Mouse (Mus musculus) urinary bladder, postnatal 14 days (tissue): Measurements from ENCODE around the gene Mief1.

Experiments used
- DNase-seq: peaks from one replicate; pipeline ENCODE4 v3.0.0; 2021; ENCODE audit warnings: low spot score

The Mief1 gene

DNA sequence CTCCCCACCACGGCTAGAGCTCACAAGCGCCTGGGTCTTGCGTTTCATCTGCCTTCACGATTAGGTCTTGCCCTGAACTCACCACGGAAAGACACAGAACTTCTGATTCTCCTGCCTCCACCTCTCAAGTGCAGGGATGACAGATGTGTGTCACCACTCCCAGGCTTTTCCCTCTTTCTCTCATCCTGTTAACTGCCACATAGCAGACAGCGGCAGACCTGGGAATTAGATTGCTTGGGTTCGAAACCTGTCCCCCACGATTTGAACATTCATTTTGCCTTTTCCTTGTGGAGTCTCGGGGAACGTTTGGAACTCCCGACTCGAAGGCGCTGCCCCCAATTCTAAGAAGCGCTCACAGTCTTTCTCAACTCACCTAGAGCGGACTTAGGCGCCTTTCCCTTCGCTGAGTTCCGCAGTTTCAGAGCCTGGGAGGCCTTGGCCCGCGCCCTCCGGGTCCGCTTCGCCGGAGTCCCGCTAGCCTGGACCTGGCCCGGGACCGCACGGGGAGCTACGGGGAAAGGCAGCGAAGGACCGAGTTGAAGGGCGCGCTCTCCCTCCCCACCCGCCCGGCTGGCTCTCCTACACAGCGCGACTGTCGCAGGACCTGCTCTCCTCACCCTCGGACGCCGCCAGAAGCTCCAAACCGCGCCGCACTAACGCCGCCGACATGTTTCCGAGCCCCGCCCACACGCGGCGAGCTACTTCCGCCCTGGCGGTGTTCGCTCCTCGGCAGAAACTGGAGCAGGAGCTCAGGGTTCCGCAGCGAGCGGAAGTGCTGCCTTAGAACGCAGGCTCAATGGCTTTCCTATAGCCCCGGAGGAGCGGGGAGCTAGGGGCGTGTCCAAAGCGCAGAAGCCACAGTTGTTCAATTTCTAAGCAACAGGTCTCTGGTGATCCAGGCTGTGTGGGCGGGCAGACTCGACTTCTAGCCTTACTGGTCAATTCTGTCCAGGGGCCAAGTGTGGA lies 30.1 kb downstream of the Mief1 start, which contains the start of gene Rps19bp1:
TSS of gene Rps19bp1 (minus strand) at position 706 of the 966 bp plus-strand sequence.
- peak; percentile 89 for DNase-seq

DNA sequence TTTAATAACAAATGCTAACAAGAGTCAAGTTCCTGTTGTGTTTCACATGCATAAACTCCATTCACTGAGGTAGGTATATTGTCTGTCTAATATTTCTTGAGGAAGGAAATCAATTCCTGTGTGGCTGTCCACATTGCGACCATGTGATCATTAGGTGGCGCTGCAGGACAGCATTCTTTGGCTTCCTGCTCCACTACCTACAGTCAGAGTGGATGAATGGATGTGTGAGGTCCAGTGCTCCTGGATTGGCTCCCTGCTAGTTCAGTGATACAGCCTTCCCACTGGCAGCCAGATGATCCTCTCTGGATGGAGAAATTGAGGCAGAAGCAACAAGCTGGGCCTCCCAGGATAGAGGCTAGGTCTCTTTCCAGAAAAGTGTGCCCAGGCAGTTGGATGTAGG lies 32.5 kb downstream of the Mief1 start:
- peak; percentile 83 for DNase-seq

DNA sequence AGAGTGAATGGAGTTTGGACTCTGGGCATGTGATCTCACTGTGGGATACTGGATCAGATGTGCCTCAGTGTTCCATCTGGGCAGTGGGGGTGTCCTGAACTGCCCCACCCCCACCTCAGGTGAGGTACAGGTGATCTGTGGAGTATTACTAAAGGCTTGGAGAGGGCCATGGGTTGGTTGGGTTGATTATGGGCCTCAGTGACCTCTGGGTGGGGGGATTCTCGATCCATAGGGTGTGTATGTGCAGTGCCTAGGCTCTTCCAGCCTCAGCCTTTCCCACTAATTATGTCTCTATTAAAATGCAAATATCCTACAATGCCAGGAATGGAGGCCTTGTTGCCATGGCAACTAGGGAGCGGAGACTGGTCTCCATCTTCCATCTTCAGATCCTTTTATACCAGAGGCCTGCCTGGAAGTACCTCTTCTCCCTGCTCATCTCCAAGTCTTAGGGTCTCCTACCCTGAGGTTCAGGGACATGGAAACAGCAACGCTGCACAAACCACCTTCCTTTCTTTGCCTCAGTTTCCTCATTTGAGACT lies 38.1 kb downstream of the Mief1 start:
- DNase-seq: no peak

- DNase-seq: no peak
These were observed 43.3 kb downstream of the Mief1 start for GRCm38 (mm10) chr15:80277107-80277506.

GRCm38 (mm10) chr15:80277625-80278024 lies 43.8 kb downstream of the Mief1 start:
- DNase-seq: peak; percentile 68

DNA sequence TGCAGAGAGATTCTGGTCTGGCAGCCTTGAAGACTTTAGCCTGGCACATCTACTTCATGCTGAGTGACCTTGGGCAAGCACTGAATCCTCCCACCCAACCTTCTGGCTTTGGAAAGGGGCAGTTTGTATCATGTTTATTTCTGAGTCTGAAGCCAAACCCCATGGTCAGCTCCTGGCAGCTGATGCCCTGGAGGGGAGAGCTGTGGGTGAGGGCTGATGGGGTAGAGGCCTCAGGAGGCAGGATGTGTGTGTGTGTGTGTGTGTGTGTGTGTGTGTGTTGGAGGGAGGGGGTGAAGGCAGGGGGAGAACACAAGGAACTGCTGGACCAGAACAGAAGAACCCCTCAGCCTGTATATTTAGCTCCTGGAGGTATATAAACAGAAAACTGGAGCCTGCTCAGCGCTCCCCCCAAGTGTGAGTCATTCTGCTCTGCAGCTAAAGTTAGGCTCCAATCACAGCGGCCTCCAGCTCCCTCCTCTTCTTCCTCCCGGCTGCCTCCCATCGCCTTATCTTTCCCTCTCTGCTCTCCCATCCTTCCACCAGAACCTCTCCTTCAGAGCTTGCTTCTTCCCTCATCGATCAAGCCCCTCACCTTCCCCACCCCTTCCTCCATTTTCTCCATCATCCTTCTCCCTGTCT lies 44.4 kb downstream of the Mief1 start:
- no peak for DNase-seq

- DNase-seq: no peak
These were observed 45.2 kb downstream of the Mief1 start for GRCm38 (mm10) chr15:80279053-80279452.

GRCm38 (mm10) chr15:80280646-80281045 lies 46.8 kb downstream of the Mief1 start:
- DNase-seq: no peak

DNA sequence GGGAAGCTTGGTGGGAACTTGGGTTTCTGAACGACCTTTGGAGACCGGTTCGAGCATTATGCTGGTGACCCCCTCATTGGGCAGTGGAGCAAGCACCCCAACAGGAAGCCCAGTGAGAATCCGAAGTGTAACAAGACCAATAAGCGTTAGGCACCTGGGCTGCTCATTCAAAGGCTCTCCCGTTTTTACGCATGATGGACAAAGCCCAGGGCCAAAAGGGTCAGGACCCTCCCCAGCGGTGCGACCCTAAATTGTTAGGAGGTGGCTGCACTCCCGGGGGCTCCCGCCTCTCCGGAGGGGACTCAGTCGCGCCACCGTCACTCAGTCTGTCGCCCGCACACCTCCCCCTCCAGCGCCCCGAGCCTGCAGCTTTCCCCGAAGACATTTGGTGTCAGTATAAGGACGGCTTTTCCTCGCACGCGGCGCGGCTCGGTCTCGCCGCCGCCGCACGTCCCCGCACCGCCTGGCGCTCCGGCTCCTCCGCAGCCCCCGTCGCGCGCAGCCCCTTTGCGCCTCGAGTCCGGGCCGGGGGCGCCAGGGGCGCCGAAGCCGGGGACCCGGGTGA lies 53.1 kb downstream of the Mief1 start, which contains the start of gene Cacna1i:
TSS of gene Cacna1i (plus strand) at position 388 of the 565 bp plus-strand sequence.
- DNase-seq: no peak

GRCm38 (mm10) chr15:80288036-80288435 lies 54.2 kb downstream of the Mief1 start:
- DNase-seq: no peak

DNA sequence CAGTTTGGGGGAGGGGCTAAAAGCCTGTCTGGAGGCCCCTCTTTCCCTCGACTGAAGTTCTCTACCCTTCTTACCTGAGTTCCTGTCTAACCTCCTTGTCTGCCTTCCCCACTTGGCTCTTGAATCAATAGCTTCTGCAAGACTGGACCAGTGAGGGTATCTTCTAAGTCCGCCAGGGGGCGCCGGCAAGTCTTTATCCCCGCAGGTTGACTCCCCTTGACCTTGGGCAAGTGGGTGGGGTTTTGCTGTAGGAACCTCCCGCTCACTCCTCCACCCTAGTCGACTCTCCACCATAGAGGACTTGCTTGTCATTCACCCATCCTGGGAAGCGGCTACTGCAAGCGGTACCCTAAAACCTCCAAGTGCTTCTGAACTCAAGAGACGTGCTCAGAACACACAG lies 55.6 kb downstream of the Mief1 start:
- DNase-seq: peak; percentile 62

DNA sequence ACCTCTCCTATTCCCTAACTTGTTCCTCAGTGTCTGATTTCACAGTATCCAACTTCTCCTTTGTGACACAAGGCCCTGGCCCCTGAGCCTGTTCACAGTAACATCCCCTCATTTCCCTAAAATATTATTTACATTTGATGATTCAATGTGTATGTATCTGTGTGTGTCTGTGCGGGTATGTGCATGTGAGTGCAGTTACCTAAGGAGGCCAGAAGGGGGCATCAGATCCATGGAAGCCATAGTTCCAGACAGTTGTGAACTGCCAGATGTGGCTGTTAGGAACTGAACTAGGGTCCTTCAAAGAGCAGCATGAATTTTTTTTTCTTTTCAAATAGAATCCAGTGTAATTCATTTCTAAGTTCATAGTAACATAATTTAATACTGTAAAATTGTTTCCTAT lies 63.3 kb downstream of the Mief1 start:
- DNase-seq: no peak
